Mouse (Mus musculus): Measurements from ENCODE around the gene Mapk11.
A peak's percentile ranks its signal among the peaks of the same experiment; 100 is the strongest.

Gene Mapk11

DNA sequence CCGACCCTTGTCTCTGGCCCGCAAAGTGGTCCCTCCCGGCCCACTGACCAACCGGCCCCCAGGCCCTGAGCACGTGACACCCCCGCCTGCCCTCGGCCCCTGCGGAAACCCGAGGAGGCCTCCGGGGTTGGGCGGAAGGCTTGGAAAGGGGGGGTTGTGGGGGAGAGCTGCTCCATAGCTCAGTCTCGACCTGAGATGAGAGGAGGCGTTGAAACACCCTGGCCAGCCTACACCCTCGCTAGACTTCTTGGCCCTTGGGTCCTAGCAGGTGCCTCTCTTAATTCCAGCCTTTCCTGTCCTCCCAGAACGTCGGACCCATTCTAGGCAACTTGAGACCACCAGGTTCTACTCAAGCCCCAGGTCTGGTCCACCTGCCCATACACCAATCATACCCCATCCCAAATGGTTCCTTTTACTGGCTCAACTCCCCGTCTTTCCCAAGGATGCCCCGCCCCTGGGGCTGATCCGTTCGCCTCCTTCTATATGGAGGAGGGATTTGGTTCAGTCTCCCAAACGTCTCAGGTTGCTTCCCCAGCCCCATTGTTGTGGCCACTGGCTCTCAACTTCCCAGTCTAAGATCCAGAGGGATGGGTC is 8.7 kb downstream of the Mapk11 start, which contains the start of gene Mapk12:
Gene Mapk12, minus strand, starts transcription at position 45 of the 594 bp plus-strand sequence.
- DNase-seq = peak; percentile 64

DNA sequence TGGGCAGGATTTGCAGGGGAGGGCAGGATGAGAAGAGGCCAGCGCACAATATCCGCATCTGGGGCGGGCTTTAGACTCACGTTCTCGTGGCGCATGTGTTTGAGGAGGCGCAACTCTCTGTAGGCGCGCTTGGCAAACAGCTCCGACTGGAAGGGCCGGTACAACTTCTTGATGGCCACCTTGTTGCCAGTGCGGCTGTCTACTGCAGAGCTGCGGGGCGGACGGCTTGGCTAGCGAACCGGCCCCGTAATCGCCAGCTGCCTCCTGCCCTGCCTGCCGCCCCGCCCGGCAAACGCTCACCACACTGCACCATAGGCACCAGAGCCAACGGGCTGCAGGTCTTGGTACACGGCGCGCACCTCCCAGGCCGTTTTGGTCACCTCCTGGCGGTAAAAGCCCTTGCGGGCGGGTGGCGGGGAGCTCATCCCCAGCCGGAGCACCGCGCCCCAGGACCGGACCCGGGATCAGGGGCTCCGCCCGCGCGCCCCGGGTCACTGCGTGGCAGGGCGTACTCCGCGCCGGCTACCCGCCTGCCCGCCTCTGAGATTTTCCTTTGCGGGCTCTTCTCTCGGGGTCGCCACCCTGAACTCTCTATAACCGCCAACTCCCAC is 9.3 kb downstream of the Mapk11 start:
- DNase-seq = peak; percentile 59

DNA sequence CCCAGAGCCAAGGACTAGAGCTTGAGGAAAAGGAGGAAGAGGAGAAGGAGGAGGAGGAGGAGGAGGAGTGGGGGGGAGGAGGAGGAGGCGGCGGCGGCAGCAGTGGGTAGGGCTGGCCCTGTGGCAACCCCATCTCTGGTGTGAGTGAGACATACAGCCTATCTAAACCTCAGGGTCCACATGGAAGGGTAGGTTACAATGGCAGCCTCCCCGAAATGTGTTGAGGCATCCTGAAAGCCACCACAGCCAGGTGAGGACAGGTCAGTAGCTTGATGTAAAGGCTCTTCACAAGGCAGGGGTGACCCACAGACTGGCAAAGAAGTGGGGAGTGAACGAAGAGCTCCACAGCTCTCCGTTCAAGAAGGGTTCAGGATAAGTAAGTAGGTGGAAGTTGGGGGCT is 10.9 kb downstream of the Mapk11 start:
- DNase-seq = no peak

DNA sequence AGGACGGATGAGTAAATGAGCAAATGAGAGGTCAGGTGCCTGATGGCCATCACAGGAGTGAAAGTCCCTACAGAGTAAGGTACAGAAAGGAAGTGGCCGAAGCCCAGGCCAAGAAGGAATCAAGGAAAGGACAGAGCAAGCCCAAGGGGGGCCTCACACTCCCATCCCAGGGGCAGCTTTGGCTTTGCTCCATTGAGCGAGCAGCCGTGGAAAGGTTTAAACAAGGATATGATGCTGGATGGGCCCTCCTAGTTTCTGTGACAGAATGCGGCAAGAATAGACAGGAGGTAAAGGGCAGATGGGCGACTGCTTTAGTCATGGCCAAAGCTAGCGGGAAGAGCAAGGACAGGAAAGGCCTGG is 11.4 kb downstream of the Mapk11 start:
- DNase-seq = no peak

DNA sequence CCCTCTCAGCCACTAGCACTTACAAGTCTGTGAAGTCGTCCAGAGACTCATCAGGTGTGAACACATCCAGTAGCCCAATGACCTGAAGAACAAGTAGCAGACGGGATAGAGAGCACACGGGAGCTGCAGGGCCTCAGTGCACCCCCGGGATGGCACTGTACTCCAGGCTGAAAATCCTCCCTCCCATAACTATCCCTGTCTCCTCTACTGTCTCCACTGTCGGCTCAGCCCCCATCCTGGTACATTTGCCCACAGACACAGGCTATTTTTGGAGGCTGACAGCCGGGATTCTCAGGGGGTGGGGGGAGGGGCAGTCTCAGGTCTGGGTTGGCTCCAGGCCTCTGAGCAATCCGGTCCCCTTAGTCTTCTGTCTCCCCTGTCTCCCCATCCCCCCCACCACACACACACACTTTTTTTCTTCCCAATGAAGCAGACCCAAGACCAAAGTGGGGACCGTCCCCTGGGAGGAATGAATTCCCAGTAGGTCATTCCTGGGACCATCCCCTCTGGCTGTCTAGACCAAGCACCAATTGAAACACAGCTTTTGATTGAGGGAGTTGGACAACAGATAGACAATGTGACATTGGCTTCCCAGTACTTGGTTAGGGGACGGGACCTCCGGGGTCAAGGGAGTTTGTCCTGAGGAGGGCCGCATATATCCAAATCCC is 11.9 kb downstream of the Mapk11 start:
- no peak for DNase-seq

DNA sequence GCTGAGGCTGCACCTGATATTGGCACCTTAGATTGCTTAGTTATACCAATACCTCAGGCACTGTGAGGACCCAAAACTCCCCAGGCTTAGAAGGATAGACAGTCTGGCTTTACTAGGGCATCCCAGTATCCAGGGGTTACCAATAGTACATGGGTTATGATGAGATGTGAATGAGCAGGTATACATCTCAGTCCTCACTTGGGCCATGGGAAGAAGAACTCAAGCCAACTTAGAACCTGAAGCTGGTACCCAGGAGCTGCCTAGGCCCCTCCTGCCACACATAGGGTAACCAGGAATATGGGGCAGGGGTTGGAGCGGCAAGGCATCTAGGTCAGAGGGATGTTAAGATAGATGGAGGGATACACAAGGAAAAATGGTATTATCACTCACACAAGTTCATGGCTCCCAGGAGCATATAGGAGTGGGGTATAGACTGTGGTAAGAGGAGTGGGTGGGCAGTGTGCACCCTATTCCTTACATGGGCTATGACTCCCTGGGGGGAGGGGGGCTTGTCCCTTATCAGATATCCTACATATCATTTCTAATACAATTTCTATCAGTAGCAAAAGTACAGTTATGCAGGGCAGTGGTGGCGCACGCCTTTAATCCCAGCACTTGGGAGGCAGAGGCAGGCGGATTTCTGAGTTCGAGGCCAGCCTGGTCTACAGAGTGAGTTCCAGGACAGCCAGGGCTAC is 12.8 kb downstream of the Mapk11 start:
- DNase-seq = no peak

DNA sequence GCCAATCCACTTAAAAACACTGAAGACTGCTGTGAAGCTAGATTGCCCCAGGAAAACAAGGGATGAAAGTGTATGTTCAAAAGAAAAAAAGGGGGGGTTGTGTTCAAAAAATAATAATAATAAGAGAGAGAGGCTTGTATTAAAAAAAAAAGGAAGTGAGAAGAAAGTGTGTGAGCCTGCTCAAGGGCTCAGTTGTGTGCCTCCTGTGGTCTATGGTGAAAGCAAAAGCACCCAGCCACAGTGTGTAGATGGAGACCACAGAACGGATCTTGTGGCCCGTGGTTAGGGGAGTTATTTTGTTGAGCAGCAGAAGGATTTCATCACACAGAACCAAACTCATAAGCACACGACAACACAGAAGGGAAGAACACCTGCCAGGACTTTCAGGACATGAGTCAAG is 18.1 kb downstream of the Mapk11 start:
- no peak for DNase-seq

DNA sequence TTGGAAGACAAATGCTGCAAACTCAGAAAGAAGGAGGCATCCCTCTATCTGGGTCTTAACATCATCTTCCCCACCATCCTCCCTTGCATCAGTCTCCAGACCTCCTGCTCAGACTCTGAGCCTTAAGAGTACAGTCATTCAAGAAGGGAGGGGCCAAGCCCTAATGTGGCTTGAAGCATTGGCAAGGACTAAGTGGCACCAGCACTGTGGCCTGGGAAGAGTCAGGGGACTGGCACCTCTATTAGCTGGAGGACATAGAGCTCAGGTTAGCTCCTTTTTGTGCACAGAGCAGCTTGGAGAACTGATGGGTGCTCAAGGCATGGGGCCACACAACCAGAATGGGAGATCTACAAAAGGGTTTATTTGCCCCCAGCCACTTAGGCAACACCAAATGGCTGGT is 19.2 kb downstream of the Mapk11 start:
- DNase-seq = no peak

DNA sequence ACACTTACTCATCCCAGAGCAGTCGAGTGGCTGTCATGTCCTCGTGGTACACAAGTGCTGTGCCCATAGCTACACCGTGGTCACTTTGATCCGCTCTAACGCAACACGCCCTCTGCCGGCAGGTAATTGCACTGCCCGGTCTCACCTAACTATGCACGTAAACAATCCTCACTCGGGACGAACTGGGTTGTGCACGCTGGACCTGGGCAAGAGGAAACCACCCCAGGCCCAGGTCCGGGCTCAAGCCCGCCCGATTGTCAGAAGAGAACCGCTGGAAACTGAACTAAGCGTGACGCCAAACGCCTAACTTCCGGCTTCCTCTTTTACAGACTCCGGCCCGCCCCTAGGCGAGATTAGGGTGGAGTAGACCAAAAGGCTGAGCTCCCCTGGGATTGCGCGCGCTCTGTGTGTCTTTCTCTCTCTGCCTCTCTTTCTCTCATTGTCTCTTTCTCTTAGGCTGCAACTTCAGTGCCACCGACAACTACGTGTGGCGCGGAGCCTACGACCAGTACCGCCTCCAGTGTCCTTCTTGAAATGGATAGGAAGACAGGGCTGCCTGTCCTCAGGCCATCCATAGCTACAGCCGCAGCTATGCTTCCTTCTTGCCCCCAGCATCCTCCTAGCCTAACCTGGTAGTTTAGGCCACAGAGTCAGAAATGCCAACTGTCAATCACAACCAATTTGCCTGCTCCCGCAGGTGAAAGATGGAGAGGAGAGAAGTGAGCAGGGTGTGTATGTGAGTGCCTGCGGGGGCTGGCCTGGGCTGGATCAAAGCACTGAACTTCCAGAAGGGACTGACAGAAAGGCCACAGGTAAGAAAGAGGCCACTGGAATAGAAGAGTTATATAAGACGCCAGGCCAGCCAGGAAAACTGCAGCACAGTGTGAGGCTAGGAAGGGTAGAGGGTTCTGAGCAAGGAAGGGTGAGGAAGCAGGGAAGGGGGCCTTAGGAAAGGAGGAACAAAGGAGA is 20.8 kb downstream of the Mapk11 start, which contains the start of gene Hdac10:
Gene Hdac10, minus strand, starts transcription at position 319 of the 969 bp plus-strand sequence.
- peak; percentile 91 for DNase-seq

DNA sequence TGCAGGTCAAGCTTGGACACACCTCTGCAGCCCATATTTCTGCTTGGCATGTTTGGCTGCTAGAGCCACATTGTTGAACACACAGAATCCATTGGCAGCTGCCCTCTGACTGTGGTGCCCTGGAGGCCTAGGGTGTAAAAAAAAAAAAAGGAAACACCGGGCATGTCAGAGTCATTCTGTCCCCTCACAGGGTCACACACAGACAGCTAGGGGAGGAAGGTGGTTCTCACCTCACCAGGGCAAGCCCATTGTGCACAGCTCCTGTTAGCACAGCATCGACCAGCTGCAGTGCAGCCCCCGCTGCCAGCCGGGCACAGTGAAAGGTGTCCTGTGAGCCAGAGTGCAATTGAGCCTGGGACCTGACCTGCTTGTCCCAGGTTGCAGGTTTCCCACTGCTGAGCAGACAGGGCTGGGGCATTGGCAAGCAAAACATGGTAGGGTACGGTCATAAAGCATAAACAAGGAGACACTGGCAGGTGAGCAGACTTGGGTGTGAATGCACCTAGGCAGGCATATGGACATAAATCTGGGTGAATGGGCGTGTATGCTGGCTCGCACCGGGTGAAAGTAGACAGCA is 22.0 kb downstream of the Mapk11 start:
- DNase-seq = no peak

DNA sequence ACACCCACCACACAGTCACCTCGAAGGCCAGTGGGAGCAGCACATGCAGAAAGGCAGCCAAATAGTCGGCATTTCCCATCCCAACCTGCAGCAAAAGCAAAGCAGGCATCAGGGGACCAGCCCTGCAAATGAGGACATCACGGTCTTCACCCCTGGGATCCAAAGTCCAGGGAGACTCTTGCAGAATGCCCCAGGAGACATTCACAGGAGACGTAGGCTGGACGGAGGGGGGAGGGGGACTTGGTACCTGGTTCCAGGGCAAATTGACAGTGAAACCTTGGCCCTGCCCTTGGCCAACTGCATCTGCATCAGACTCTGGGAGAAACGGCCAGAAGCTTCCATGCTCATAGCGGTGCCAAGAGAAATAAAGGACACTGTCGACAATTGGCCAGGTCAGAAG is 22.8 kb downstream of the Mapk11 start:
- DNase-seq = peak; percentile 83

DNA sequence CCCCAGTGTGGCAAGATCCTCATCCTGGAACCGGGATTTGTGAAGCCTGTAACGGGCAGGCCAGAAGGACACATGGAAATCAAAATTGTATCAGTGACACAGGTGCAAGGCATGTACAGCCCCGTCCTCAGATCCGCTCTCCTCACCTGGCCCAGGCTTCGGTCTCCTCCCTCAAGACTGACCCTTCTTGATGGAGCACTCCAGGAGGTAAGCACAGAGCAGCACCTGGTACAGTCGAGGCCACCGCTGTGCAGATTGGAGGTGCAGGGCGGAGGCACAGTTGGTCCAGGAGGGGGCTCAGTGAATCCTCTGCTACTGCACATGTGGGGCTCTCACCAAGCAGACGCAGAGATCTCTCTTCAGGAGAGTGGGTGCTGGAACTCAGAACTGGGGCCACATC is 24.1 kb downstream of the Mapk11 start:
- DNase-seq = no peak

DNA sequence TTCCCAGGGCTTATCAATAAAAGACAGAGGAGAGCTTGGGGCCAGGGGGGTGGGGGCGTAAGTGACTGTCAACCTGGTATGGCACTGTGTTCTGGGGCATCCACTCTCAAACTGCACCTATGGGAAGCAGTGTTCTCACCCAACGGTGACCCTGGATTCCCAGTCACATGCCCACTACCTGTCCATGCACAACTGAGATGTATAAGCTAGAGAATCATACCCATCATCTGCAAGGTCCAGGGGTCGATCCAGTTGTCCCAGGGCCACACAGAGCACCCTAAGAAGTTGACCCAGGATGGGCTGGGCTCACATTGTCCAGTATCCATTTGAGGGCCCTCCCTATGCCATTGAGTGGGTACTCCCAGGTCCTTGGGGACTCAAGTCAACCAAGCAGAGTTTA is 25.1 kb downstream of the Mapk11 start:
- DNase-seq = no peak

DNA sequence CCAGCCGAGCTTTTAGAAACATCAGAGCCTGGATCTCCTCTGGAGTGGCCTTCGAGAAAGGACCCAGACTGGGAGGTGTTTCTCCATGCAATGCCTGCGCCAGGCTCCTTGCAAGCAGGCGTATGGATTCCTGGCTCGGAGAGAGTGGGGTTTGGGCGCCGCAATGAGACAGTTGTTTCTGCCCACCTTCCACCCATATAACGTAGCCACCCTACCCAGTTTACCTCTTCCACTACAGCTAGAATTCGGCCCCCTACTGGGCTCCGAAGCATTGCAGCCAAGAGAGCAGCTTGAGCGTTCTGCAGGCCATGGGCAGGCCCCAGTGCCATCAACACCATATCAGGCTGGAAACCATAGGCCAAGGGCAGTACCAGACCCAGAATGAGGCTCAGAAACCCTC is 25.8 kb downstream of the Mapk11 start:
- DNase-seq = no peak

DNA sequence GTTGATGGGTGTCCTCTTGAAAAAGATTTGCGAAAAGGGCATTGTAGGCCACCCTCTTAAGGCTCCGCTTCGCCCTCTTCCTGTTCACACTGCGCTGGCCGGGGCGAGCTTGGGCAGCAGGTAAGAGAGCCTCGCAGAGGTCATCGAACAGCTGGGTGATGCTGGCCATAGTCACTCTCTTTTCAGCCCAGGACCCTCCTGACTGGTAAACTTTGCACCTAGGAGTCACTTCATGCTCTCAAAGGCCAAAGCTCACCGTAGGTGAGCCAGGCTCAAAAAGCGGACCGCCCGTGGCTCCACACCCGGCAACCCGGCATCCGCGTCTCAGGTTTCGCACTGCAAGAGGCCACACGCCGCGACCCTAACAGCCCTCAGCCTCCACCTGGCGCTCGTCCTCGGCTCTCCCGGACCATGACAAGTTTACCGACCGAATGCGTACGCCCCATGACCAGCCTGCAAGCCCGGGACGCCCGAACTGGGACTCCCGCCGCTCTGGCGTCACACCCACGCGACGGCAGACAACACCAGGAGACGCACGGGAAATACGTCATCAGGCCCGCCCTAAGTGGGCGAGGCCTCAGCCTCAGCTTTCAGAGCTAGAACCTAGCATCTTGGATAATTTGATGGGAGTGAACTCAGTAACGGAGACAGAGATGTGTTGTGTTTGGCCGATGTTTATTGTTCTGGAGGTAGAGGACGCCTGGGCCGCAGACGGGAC is 26.6 kb downstream of the Mapk11 start, which contains the start of gene Tubgcp6:
Gene Tubgcp6, minus strand, starts transcription at position 464 of the 718 bp plus-strand sequence.
- peak; percentile 96 for DNase-seq

DNA sequence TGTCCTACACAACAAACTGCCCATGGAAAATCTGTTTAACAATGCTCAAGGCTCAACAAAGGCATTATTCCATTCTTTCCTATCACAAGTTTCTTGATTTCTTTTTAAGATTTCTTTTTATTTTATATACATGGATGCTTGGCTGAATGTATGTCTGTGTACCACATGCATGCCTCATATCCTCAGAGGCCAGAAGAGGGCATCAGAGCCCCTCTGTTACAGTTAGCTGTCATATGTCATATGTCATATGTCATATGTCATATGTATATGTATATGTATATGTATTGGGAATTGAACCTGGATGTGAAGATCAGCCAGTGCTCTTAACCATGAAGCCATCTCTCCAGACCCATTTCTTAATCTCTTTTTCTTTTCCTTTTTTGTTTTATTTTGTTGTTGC is 31.4 kb downstream of the Mapk11 start:
- DNase-seq = no peak

DNA sequence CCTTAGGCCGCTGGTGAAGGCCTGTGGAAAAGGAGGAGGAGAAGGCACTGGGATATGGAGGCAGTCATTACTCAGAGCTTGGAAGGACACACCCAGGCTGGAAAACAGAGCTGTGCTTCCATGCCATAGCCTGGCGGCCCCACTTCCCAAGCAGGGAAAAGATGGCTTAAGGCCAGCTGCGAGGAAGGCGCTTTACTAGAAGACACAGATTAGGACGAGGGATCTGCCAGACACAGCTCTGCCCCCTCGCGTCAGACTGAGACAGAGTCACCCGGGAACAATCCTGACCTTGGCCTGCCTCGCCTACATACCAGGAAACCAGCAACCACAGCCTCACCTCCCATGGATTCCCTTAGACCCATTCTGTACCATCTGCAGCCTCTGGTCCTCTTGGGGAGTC is 39.3 kb downstream of the Mapk11 start:
- no peak for DNase-seq

DNA sequence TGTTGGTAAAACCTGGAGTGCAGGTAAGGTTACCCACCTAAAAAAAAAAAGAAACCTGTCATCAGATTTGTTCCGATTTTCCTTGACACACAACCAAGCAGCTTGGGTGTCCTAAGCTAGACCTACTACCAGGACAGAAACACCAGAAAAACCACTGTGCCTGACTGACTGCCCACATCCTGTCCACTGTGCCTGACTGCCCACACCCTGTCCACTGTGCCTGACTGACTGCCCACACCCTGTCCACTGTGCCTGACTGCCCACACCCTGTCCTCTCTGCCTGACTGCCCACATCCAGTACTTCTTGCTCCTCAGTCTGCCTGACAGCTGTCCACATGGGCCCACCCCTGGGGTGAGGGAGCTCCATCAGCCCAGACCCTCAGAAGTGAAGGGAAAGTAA is 42.5 kb downstream of the Mapk11 start:
- no peak for DNase-seq

DNA sequence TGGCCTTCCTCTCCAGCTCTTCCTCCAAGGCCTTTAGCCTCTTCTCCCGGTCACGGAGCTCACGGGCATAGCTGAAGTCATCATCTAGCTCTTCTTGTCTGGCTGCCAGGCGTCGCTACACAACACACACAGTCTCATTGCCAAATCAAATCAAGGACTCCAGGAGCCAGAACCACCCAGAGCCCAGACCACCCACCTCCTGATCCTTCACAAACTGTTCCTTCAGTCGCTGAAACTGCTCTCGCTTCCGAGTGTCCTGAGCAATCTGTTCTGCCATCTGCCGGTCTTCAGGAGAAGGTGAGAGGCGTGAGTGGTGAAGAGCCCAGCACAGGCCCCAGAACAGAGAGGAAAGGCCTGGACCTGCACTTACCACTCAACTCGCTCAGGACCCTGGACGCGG is 43.4 kb downstream of the Mapk11 start:
- DNase-seq = no peak

DNA sequence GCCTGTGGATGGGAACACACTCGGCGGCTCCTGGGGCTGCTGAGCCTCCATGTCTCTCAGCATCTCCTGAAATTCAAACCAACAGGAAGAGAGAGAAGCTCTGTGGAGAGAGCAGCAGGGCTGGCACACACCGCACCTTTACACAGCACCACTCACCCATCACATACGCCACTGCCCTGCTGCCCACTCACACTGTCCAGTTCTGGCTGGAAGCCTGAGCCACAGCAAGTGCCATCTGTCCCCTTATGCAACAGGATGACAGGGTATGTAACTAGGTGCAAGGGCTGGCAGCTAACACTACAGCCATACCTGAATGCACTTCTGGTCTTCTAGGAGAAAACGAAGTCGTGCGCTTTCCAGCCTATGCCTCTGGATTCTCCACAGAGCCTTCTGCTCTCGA is 45.0 kb downstream of the Mapk11 start:
- no peak for DNase-seq

DNA sequence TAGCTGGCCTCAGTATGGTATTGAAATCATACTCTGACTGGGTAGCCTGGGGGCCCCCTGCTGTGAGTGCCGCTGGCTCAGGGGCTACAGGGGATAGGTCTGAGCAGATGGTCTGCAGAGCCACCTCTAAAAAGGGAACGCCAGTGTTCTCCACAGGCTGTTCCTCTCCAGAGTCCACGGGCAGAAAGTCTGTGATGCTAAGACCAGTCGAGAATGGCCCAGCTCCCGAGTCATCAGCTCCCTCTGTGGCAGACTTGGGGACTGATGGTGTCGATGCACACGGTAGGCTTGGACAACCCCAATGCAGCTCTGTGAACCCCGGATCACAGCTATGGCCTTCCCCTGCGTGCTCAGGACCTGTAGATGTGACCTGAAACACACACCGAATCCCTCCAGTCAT is 45.5 kb downstream of the Mapk11 start:
- DNase-seq = no peak

DNA sequence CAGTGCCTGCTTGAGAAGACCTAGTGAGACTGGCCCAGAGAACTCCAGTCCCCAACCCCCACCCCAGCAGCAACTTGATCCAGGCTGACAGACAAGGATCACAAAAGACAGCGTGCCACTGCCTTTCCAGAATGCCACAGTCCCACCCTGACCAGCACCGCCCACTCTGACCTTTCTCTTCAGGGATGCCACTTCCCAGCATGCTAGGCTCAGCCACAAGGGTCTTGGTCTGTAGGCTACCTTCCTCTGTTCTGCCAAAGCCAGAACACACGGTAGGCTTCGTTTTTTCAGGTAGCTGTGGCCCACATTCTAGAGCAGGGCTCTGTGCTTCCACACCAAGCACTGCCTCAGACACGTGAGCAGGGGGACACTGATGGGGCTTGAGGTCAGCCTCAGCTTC is 46.8 kb downstream of the Mapk11 start:
- no peak for DNase-seq

Measured in kidney, adult 9 months (tissue).